Mouse (Mus musculus): Measurements from ENCODE around the gene Mllt6. TPM values are rescaled to one million over a fixed set of nuclear protein-coding genes. Genes with fewer than 3 reads are reported as not detected.

The Mllt6 gene
- total and polyA plus RNA-seq, 3 experiments: 17.2 to 17.6 TPM; not detected in 1

- no peak for TF ChIP-seq UBTF (IDR thresholded peaks at IDR 0.05; ENCODE audit: borderline replicate concordance, insufficient read depth, low read depth, low read length)
- 0 out of 2 replicates have a peak, but pooled peaks have one; percentile 15 for TF ChIP-seq RCOR1 (IDR thresholded peaks at IDR 0.05; ENCODE audit: low read depth, low read length)
Measured at GRCm38 (mm10) chr11:97714356-97714755, 51.1 kb downstream of the Mllt6 start (continued).

- Histone ChIP-seq H3K9me3 (replicated peaks; ENCODE audit: insufficient read depth, low read length) (no peaks in the 10 kb centered on the region), H3K27me3 (ENCODE audit: control insufficient read depth in 1 of 2, insufficient read depth in 2 of 2, low read length in 2 of 2) (no peaks in the 10 kb centered on the region), H3K9ac (ENCODE audit: control insufficient read depth, low read depth, low read length, poor library complexity, severe bottlenecking) (no peak overlapping the region), H3K27ac (ENCODE audit: control insufficient read depth, low read depth, low read length) (no peak overlapping the region), H3K4me1 (ENCODE audit: control insufficient read depth in 1 of 2, insufficient read depth in 2 of 2, low read length in 2 of 2) (peaks cover 0 to 3% of the 10 kb centered on the region in 2 experiments; a peak in 2 of 4 replicates), H3K36me3 (ENCODE audit: control insufficient read depth in 1 of 2, insufficient read depth in 2 of 2, low read length in 2 of 2) (peaks cover 3 to 5% of the 10 kb centered on the region in 2 experiments; a peak in 3 of 4 replicates), H3K4me3 (ENCODE audit: control insufficient read depth in 1 of 2, insufficient read depth in 1 of 2, low read depth in 2 of 2, low read length in 2 of 2) (no peak overlapping the region), H3K79me2 (ENCODE audit: control insufficient read depth, insufficient read depth, low read length, poor library complexity) (no peaks in the 10 kb centered on the region)
- no peak for DNase-seq (ENCODE audit: low read depth, low spot score)
- TF ChIP-seq MXI1 (IDR thresholded peaks at IDR 0.05; ENCODE audit: low read depth, low read length) (0 out of 2 replicates have a peak, but pooled peaks have one; percentile 12), NRF1 (IDR thresholded peaks at IDR 0.05; ENCODE audit: insufficient read depth, low read depth, low read length, poor library complexity, severe bottlenecking) (no peak), MYC (IDR thresholded peaks at IDR 0.05; ENCODE audit: low read depth, low read length) (0 out of 2 replicates have a peak, but pooled peaks have one; percentile 7)
Measured at GRCm38 (mm10) chr11:97714784-97715760, 51.9 kb downstream of the Mllt6 start.

GRCm38 (mm10) chr11:97716021-97716420, 52.8 kb downstream of the Mllt6 start:
- H3K27ac ChIP-seq (ENCODE audit: control insufficient read depth, low read depth, low read length): no peak overlapping the region
- DNase-seq (ENCODE audit: low read depth, low spot score): no peak
- peaks cover 0 to 3% of the 10 kb centered on the region in 2 experiments; a peak in 2 of 4 replicates for H3K4me1 ChIP-seq (ENCODE audit: control insufficient read depth in 1 of 2, insufficient read depth in 2 of 2, low read length in 2 of 2)
- H3K4me3 ChIP-seq (ENCODE audit: control insufficient read depth in 1 of 2, insufficient read depth in 1 of 2, low read depth in 2 of 2, low read length in 2 of 2): no peak overlapping the region
- H3K36me3 ChIP-seq (ENCODE audit: control insufficient read depth in 1 of 2, insufficient read depth in 2 of 2, low read length in 2 of 2): peaks cover 3 to 5% of the 10 kb centered on the region in 2 experiments; a peak in 3 of 4 replicates
- H3K27me3 ChIP-seq (ENCODE audit: control insufficient read depth in 1 of 2, insufficient read depth in 2 of 2, low read length in 2 of 2): no peaks in the 10 kb centered on the region
- TF ChIP-seq RCOR1 (IDR thresholded peaks at IDR 0.05; ENCODE audit: low read depth, low read length) (no peak), ZMIZ1 (IDR thresholded peaks at IDR 0.05; ENCODE audit: low read depth, low read length) (no peak), HCFC1 (IDR thresholded peaks at IDR 0.05; ENCODE audit: low read depth, low read length) (no peak), NRF1 (IDR thresholded peaks at IDR 0.05; ENCODE audit: insufficient read depth, low read depth, low read length, poor library complexity, severe bottlenecking) (no peak)
- H3K9ac ChIP-seq (ENCODE audit: control insufficient read depth, low read depth, low read length, poor library complexity, severe bottlenecking): no peak overlapping the region
- H3K79me2 ChIP-seq (ENCODE audit: control insufficient read depth, insufficient read depth, low read length, poor library complexity): no peaks in the 10 kb centered on the region
- H3K9me3 ChIP-seq (replicated peaks; ENCODE audit: insufficient read depth, low read length): no peaks in the 10 kb centered on the region

Measured in MEL (cell line).